In genomic region chr5:124366721-124367120, GRCm38 (mm10) we compare ENCODE assay signal across 23 mouse cellular contexts. TPM values are rescaled to one million over a fixed set of nuclear protein-coding genes. Genes with fewer than 3 reads are reported as not detected.
DNase-seq lines count a peak whose midpoint lies in the region; ATAC-seq and TF ChIP-seq lines count a peak whose summit lies in the region.
"Had no signal": no experiment of that assay in that cellular context is flagged by ENCODE, and none has a peak within 500 bp of the region (broad histone marks: within the 10 kb centered on the region; RNA-seq: fewer than 3 reads in every experiment).

No protein-coding gene starts in this region.

- H3K4me2 ChIP-seq in lung, embryonic 14.5 days: no peak overlapping the region
- no peak overlapping the region for H3K4me2 ChIP-seq in kidney, embryonic 16.5 days (replicated peaks; ENCODE audit: low read depth, low read length)
- H3K4me2 ChIP-seq in midbrain, embryonic 15.5 days: no peak overlapping the region
- H3K4me2 ChIP-seq: hindbrain, embryonic 12.5 days; liver, embryonic 11.5 days; neural tube, embryonic 12.5 days had no signal

- no peak overlapping the region for H3K27ac ChIP-seq in lung, embryonic 14.5 days (ENCODE audit: low read depth)
- H3K27ac ChIP-seq in kidney, embryonic 16.5 days (ENCODE audit: low read length): peak overlapping the region; percentile 48
- no peak overlapping the region for H3K27ac ChIP-seq in midbrain, embryonic 15.5 days
- H3K27ac ChIP-seq: heart, adult 2 months; hindbrain, embryonic 12.5 days; limb, embryonic 10.5 days; neural tube, embryonic 12.5 days had no signal

- TF ChIP-seq CTCF in lung, embryonic 14.5 days (IDR thresholded peaks at IDR 0.05; ENCODE audit: low read depth): no peak

- H3K9ac ChIP-seq in lung, embryonic 14.5 days: no peak overlapping the region
- no peak overlapping the region for H3K9ac ChIP-seq in kidney, embryonic 16.5 days (replicated peaks; ENCODE audit: low read length)
- no peak overlapping the region for H3K9ac ChIP-seq in midbrain, embryonic 15.5 days
- H3K9ac ChIP-seq: hindbrain, embryonic 12.5 days; liver, postnatal 0 days; neural tube, embryonic 12.5 days had no signal

- no peaks in the 10 kb centered on the region for H3K27me3 ChIP-seq in lung, embryonic 14.5 days (ENCODE audit: insufficient read depth, low read length)
- no peaks in the 10 kb centered on the region for H3K27me3 ChIP-seq in kidney, embryonic 16.5 days (ENCODE audit: insufficient read depth, low read length)
- H3K27me3 ChIP-seq in midbrain, embryonic 15.5 days (replicated peaks): no peaks in the 10 kb centered on the region
- H3K27me3 ChIP-seq: CH12.LX; hindbrain, embryonic 12.5 days; neural tube, embryonic 12.5 days had no signal

- no peaks in the 10 kb centered on the region for H3K9me3 ChIP-seq in lung, embryonic 14.5 days (ENCODE audit: low read depth, low read length)
- H3K9me3 ChIP-seq in kidney, embryonic 16.5 days (ENCODE audit: low read length): no peaks in the 10 kb centered on the region
- no peaks in the 10 kb centered on the region for H3K9me3 ChIP-seq in midbrain, embryonic 15.5 days
- H3K9me3 ChIP-seq: G1E; hindbrain, embryonic 12.5 days; limb, embryonic 10.5 days; neural tube, embryonic 12.5 days had no signal

- H3K4me1 ChIP-seq in lung, embryonic 14.5 days (ENCODE audit: insufficient read depth): no peaks in the 10 kb centered on the region
- H3K4me1 ChIP-seq in kidney, embryonic 16.5 days (ENCODE audit: insufficient read depth, low read length): no peaks in the 10 kb centered on the region
- H3K4me1 ChIP-seq in midbrain, embryonic 15.5 days: no peaks in the 10 kb centered on the region
- H3K4me1 ChIP-seq: hindbrain, embryonic 12.5 days; limb, embryonic 10.5 days; neural tube, embryonic 12.5 days had no signal

- no peak overlapping the region for H3K4me3 ChIP-seq in lung, embryonic 14.5 days (ENCODE audit: low read depth, low read length)
- no peak overlapping the region for H3K4me3 ChIP-seq in kidney, embryonic 16.5 days (ENCODE audit: low read length)
- no peak overlapping the region for H3K4me3 ChIP-seq in midbrain, embryonic 15.5 days
- H3K4me3 ChIP-seq: heart, adult 2 months; hindbrain, embryonic 12.5 days; limb, embryonic 10.5 days; neural tube, embryonic 12.5 days had no signal

- DNase-seq in lung, embryonic 14.5 days: peak; percentile 31
- DNase-seq in lung, adult 18-20 months: no peak
- peak; percentile 55 for DNase-seq in kidney, adult 18-20 months
- DNase-seq in kidney, postnatal 4 days: peak; percentile 36 to 48
- DNase-seq in urinary bladder, adult 2 months (ENCODE audit: low spot score): no peak
- DNase-seq: adrenal gland, adult 8-10 months; cerebellum, adult 18-20 months; cerebellum, postnatal 14 days; gastrocnemius, postnatal 25 days; heart, adult 2 months; liver, postnatal 0 days; midbrain, embryonic 14.5 days; retina, postnatal 1 day; right cerebral cortex, postnatal 25 days; thymus, adult 2 months had no signal

- 54% methylated on average over 3 of the region's 3 CpGs for WGBS in lung, embryonic 14.5 days
- 63% methylated on average over 3 of the region's 3 CpGs for WGBS in kidney, embryonic 16.5 days
- WGBS in midbrain, embryonic 15.5 days: 85% methylated on average over 3 of the region's 3 CpGs

- H3K36me3 ChIP-seq in lung, embryonic 14.5 days (ENCODE audit: insufficient read depth): peaks cover 34% of the 10 kb centered on the region
- peaks cover 20% of the 10 kb centered on the region for H3K36me3 ChIP-seq in kidney, embryonic 16.5 days (ENCODE audit: insufficient read depth, low read length)
- H3K36me3 ChIP-seq in midbrain, embryonic 15.5 days (replicated peaks): peaks cover 19% of the 10 kb centered on the region

- ATAC-seq in lung, embryonic 14.5 days (ENCODE audit: insufficient read depth): no peak
- 0 out of 2 replicates have a peak, but pooled peaks have one; percentile 46 for ATAC-seq in kidney, embryonic 16.5 days (ENCODE audit: low FRiP score, low TSS enrichment)
- no peak for ATAC-seq in midbrain, embryonic 15.5 days (replicated peaks)
- ATAC-seq: liver, postnatal 0 days had no signal

RNA-seq across cellular contexts. Expression of gene Cdk2ap1, which starts 3.8 kb away (rescaled TPM):
- polyA plus RNA-seq in lung, embryonic 14.5 days (2014; fragmentation: Nextera tagmentation; extraction: Ambion mirVana): 193 and 259 TPM in 2 replicates
- 28.4 and 29.9 TPM in 2 replicates for polyA plus RNA-seq in kidney, embryonic 16.5 days (2015; fragmentation: Nextera tagmentation; extraction: Ambion mirVana)
- 106 and 119 TPM in 2 replicates for polyA plus RNA-seq in urinary bladder, adult 2 months (2012; rRNA removed)
- 89.3 and 127 TPM in 2 replicates for polyA plus RNA-seq in midbrain, embryonic 15.5 days (2015; fragmentation: Nextera tagmentation; extraction: Ambion mirVana)

RNA-seq across cellular contexts. Expression of gene 2810006K23Rik, which starts 38.8 kb away (rescaled TPM):
- 14.5 and 15.2 TPM in 2 replicates for polyA plus RNA-seq in lung, embryonic 14.5 days (2014; fragmentation: Nextera tagmentation; extraction: Ambion mirVana)
- polyA plus RNA-seq in kidney, embryonic 16.5 days (2015; fragmentation: Nextera tagmentation; extraction: Ambion mirVana): 18.5 and 20.4 TPM in 2 replicates
- 9.1 and 9.6 TPM in 2 replicates for polyA plus RNA-seq in urinary bladder, adult 2 months (2012; rRNA removed)
- polyA plus RNA-seq in midbrain, embryonic 15.5 days (2015; fragmentation: Nextera tagmentation; extraction: Ambion mirVana): 13.6 and 14.6 TPM in 2 replicates

RNA-seq across cellular contexts. Expression of gene Mphosph9, which starts 38.9 kb away (rescaled TPM):
- polyA plus RNA-seq in lung, embryonic 14.5 days (2014; fragmentation: Nextera tagmentation; extraction: Ambion mirVana): 19.2 and 20.7 TPM in 2 replicates
- 10.8 and 13.8 TPM in 2 replicates for polyA plus RNA-seq in kidney, embryonic 16.5 days (2015; fragmentation: Nextera tagmentation; extraction: Ambion mirVana)
- 7.2 and 7.7 TPM in 2 replicates for polyA plus RNA-seq in urinary bladder, adult 2 months (2012; rRNA removed)
- 14.2 and 14.8 TPM in 2 replicates for polyA plus RNA-seq in midbrain, embryonic 15.5 days (2015; fragmentation: Nextera tagmentation; extraction: Ambion mirVana)

RNA-seq across cellular contexts. Expression of gene Sbno1, which starts 59.1 kb away (rescaled TPM):
- 85.6 and 88.6 TPM in 2 replicates for polyA plus RNA-seq in lung, embryonic 14.5 days (2014; fragmentation: Nextera tagmentation; extraction: Ambion mirVana)
- polyA plus RNA-seq in kidney, embryonic 16.5 days (2015; fragmentation: Nextera tagmentation; extraction: Ambion mirVana): 72.7 and 94.8 TPM in 2 replicates
- 30.6 and 35.2 TPM in 2 replicates for polyA plus RNA-seq in urinary bladder, adult 2 months (2012; rRNA removed)
- polyA plus RNA-seq in midbrain, embryonic 15.5 days (2015; fragmentation: Nextera tagmentation; extraction: Ambion mirVana): 98.6 and 102 TPM in 2 replicates

Comparison
In these comparisons a context has a peak if more than half of its experiments do, and no peak if none do; other contexts are left out.
1. DNase-seq: peak in lung, embryonic 14.5 days (single experiment), kidney, adult 18-20 months (single experiment) and kidney, postnatal 4 days (2 of 2); none in lung, adult 18-20 months (0 of 2) and urinary bladder, adult 2 months (single experiment).